Mouse (Mus musculus) MEL (cell line): ENCODE data around the gene Fam136a. TPM values are rescaled to one million over a fixed set of nuclear protein-coding genes. Genes with fewer than 3 reads are reported as not detected.
A peak's percentile ranks its signal among the peaks of the same experiment; 100 is the strongest.

Experiments
- DNase-seq: peaks from one replicate; pipeline ENCODE4 v3.0.0; 2011; ENCODE audit warnings: low read depth, low spot score
- H3K27ac ChIP-seq: 2 replicates; pipeline ENCODE4 v1.5.1; 2012; ENCODE audit warnings: low read depth, mild to moderate bottlenecking, control low read depth, low read length, moderate library complexity; ENCODE audit not compliant: control insufficient read depth
- H3K27me3 ChIP-seq, 2 experiments: fragments of 150-350 bp in 1 of 2; sonication (generic) in 1 of 2; 2 replicates each; pipeline ENCODE4 v1.6.1; 2012; ENCODE audit warnings: low read length in 2 of 2, mild to moderate bottlenecking in 2 of 2, improper control_type of control experiment in 1 of 2, moderate library complexity in 1 of 2; ENCODE audit not compliant: insufficient read depth in 2 of 2, control insufficient read depth in 1 of 2
- H3K36me3 ChIP-seq, 2 experiments: 2 replicates each; pipeline ENCODE4 v1.6.1; 2012 to 2014; ENCODE audit warnings: low read length in 2 of 2, improper control_type of control experiment in 1 of 2, inconsistent platforms in 1 of 2, mild to moderate bottlenecking in 1 of 2; ENCODE audit not compliant: insufficient read depth in 2 of 2, control insufficient read depth in 1 of 2
- H3K4me1 ChIP-seq, 2 experiments: fragments of 150-350 bp in 1 of 2; sonication (generic) in 1 of 2; 2 replicates each; pipeline ENCODE4 v1.6.1; 2012; ENCODE audit warnings: low read length in 2 of 2, improper control_type of control experiment in 1 of 2, mild to moderate bottlenecking in 1 of 2; ENCODE audit not compliant: insufficient read depth in 2 of 2, control insufficient read depth in 1 of 2
- H3K4me3 ChIP-seq, 2 experiments: fragments of 150-350 bp in 1 of 2; sonication (generic) in 1 of 2; 2 replicates each; pipeline ENCODE4 v1.5.1; 2012; ENCODE audit warnings: low read depth in 2 of 2, low read length in 2 of 2, mild to moderate bottlenecking in 2 of 2, moderate library complexity in 2 of 2, control low read depth in 1 of 2, improper control_type of control experiment in 1 of 2; ENCODE audit not compliant: control insufficient read depth in 1 of 2, insufficient read depth in 1 of 2
- H3K79me2 ChIP-seq: 2 replicates; pipeline ENCODE4 v1.6.1; 2012; ENCODE audit warnings: mild to moderate bottlenecking, low read length, moderate library complexity; ENCODE audit not compliant: control insufficient read depth, poor library complexity, insufficient read depth
- H3K9ac ChIP-seq: 2 replicates; pipeline ENCODE4 v1.6.1; 2012; ENCODE audit warnings: low read depth, mild to moderate bottlenecking, control low read depth, low read length, moderate library complexity; ENCODE audit not compliant: control insufficient read depth, poor library complexity, severe bottlenecking
- H3K9me3 ChIP-seq: fragments of 150-350 bp; sonication (generic); replicated peaks from 2 replicates; pipeline ENCODE4 v1.6.1; 2012; ENCODE audit warnings: mild to moderate bottlenecking, low read length, improper control_type of control experiment, moderate library complexity; ENCODE audit not compliant: insufficient read depth
- CTCF ChIP-seq, 3 experiments: IDR thresholded peaks in 2 of 3; conservative IDR thresholded peaks in 1 of 3; 2 replicates each; pipeline ENCODE4 v1.5.1; 2011 to 2012; ENCODE audit warnings: low read length in 3 of 3, low read depth in 2 of 3, mild to moderate bottlenecking in 2 of 3, improper control_type of control experiment in 1 of 3, inconsistent platforms in 1 of 3, mixed read lengths in 1 of 3, moderate library complexity in 1 of 3; ENCODE audit not compliant: control insufficient read depth in 1 of 3, insufficient read depth in 1 of 3, poor library complexity in 1 of 3, severe bottlenecking in 1 of 3
- E2F4 ChIP-seq: IDR thresholded peaks from 2 replicates; pipeline ENCODE4 v1.6.1; 2011; ENCODE audit warnings: low read depth, low read length, improper control_type of control experiment, borderline replicate concordance
- EP300 ChIP-seq, 2 experiments: IDR thresholded peaks; 2 replicates each; pipeline ENCODE4 v1.6.1; 2011; ENCODE audit warnings: improper control_type of control experiment in 2 of 2, low read length in 2 of 2, low read depth in 1 of 2, mild to moderate bottlenecking in 1 of 2
- ETS1 ChIP-seq: IDR thresholded peaks from 2 replicates; pipeline ENCODE4 v1.6.1; 2012; ENCODE audit warnings: low read depth, mild to moderate bottlenecking, inconsistent platforms, low read length, improper control_type of control experiment, moderate library complexity
- GABPA ChIP-seq: IDR thresholded peaks from 2 replicates; pipeline ENCODE4 v1.6.1; 2012; ENCODE audit warnings: low read depth, mild to moderate bottlenecking, inconsistent platforms, low read length, improper control_type of control experiment, moderate library complexity
- GATA1 ChIP-seq: IDR thresholded peaks from 2 replicates; pipeline ENCODE4 v1.6.1; 2011; ENCODE audit warnings: low read depth, low read length, improper control_type of control experiment
- JUND ChIP-seq: IDR thresholded peaks from 2 replicates; pipeline ENCODE4 v1.6.1; 2011; ENCODE audit warnings: low read depth, mild to moderate bottlenecking, improper control_type of control experiment, low read length
- MYB ChIP-seq: IDR thresholded peaks from 2 replicates; pipeline ENCODE4 v1.6.1; 2011; ENCODE audit warnings: mild to moderate bottlenecking, low read depth, low read length, improper control_type of control experiment
- MYC ChIP-seq: IDR thresholded peaks from 2 replicates; pipeline ENCODE4 v1.6.1; 2011; ENCODE audit warnings: low read depth, mild to moderate bottlenecking, low read length, improper control_type of control experiment, moderate library complexity
- NRF1 ChIP-seq: IDR thresholded peaks from 2 replicates; pipeline ENCODE4 v1.6.1; 2014; ENCODE audit warnings: low read depth, mild to moderate bottlenecking, inconsistent platforms, low read length, improper control_type of control experiment, moderate library complexity; ENCODE audit not compliant: poor library complexity, insufficient read depth, severe bottlenecking
- POLR2A ChIP-seq, 2 experiments: IDR thresholded peaks; 2 replicates each; pipeline ENCODE4 v1.6.1; 2011 to 2012; ENCODE audit warnings: low read length in 2 of 2, mild to moderate bottlenecking in 2 of 2, control low read depth in 1 of 2, improper control_type of control experiment in 1 of 2, low read depth in 1 of 2, moderate library complexity in 1 of 2; ENCODE audit not compliant: control insufficient read depth in 1 of 2, insufficient read depth in 1 of 2, poor library complexity in 1 of 2
- POLR2AphosphoS2 ChIP-seq: IDR thresholded peaks from 2 replicates; pipeline ENCODE4 v1.6.1; 2011; ENCODE audit warnings: low read length, improper control_type of control experiment
- RAD21 ChIP-seq: IDR thresholded peaks from 2 replicates; pipeline ENCODE4 v1.6.1; 2011; ENCODE audit warnings: mild to moderate bottlenecking, low read depth, low read length, improper control_type of control experiment
- SIN3A ChIP-seq: IDR thresholded peaks from 2 replicates; pipeline ENCODE4 v1.6.1; 2012; ENCODE audit warnings: low read length, improper control_type of control experiment, inconsistent platforms
- TAL1 ChIP-seq: IDR thresholded peaks from 2 replicates; pipeline ENCODE4 v1.6.1; 2012; ENCODE audit warnings: mild to moderate bottlenecking, inconsistent platforms, low read length, moderate library complexity, mixed read lengths
- UBTF ChIP-seq: IDR thresholded peaks from 2 replicates; pipeline ENCODE4 v1.6.1; 2012; ENCODE audit warnings: low read depth, mild to moderate bottlenecking, inconsistent platforms, low read length, improper control_type of control experiment, moderate library complexity, borderline replicate concordance; ENCODE audit not compliant: insufficient read depth
- USF1 ChIP-seq: IDR thresholded peaks from 2 replicates; pipeline ENCODE4 v1.6.1; 2014; ENCODE audit warnings: low read depth, mild to moderate bottlenecking, inconsistent platforms, low read length, improper control_type of control experiment, moderate library complexity
- USF2 ChIP-seq, 2 experiments: IDR thresholded peaks; 2 replicates each; pipeline ENCODE4 v1.6.1; 2011 to 2012; ENCODE audit warnings: improper control_type of control experiment in 2 of 2, low read length in 2 of 2, borderline replicate concordance in 1 of 2, inconsistent platforms in 1 of 2, low read depth in 1 of 2, mild to moderate bottlenecking in 1 of 2; ENCODE audit not compliant: insufficient read depth in 1 of 2
- ZC3H11A ChIP-seq: IDR thresholded peaks from 2 replicates; pipeline ENCODE4 v1.6.1; 2012; ENCODE audit warnings: low read depth, mild to moderate bottlenecking, inconsistent platforms, low read length, improper control_type of control experiment
- ZKSCAN1 ChIP-seq: IDR thresholded peaks from 2 replicates; pipeline ENCODE4 v1.6.1; 2012; ENCODE audit warnings: low read depth, mild to moderate bottlenecking, inconsistent platforms, low read length, improper control_type of control experiment, moderate library complexity
- ZMIZ1 ChIP-seq: IDR thresholded peaks from 2 replicates; pipeline ENCODE4 v1.6.1; 2012; ENCODE audit warnings: low read depth, mild to moderate bottlenecking, inconsistent platforms, low read length, improper control_type of control experiment, moderate library complexity
- ZNF384 ChIP-seq: IDR thresholded peaks from 2 replicates; pipeline ENCODE4 v1.6.1; 2012; ENCODE audit warnings: low read depth, mild to moderate bottlenecking, inconsistent platforms, low read length, improper control_type of control experiment
- polyA plus RNA-seq, 2 experiments: library from polyadenylated mRNA; stranded (reverse) in 1 of 2; unstranded in 1 of 2; fragments of >175 nt in 1 of 2; fragments of >200 nt in 1 of 2; gene quantifications; 2 replicates each; pipeline versions ENCODE4 v1.2.1 to v1.2.4; 2012; ENCODE audit warnings: low replicate concordance in 2 of 2, low read depth in 1 of 2; ENCODE audit not compliant: insufficient read length in 2 of 2, insufficient read depth in 1 of 2, missing spikeins in 1 of 2
- total RNA-seq: library from RNA; depleted of rRNA; stranded (reverse); fragments of 300-350 nt; gene quantifications from 2 replicates; pipeline ENCODE4 v1.2.3, GENCODE M21; 2012

The Fam136a gene
- total and polyA plus RNA-seq, 3 experiments: 53.0 to 89.2 TPM; not detected in 1

DNA sequence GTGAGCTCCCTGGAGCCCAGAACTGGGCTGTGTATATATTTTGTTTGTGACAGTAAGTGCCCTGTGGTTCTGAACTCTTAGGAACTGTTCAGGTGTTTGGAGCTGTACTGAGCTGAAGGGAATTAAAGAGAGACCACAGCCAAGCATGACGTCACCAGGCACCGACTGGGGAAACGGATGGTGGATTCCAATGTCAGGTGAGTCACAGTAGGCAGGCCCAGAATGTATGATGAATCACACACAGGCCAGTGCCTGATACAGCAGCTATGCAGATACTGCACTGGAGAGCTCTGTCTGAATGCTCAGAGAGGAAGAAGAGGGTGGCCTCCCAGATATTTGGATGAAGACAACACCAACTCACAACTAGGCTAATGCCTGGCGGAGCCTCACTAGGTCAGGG is 46.6 kb upstream of the Fam136a start:
- H3K36me3 ChIP-seq: no peaks in the 10 kb centered on the region
- no peaks in the 10 kb centered on the region for H3K79me2 ChIP-seq
- H3K27ac ChIP-seq: no peak overlapping the region
- H3K27me3 ChIP-seq: peaks cover 2 to 6% of the 10 kb centered on the region in 2 experiments
- TF ChIP-seq E2F4: no peak
- TF ChIP-seq USF2 (IDR thresholded peaks at IDR 0.05; ENCODE audit: borderline replicate concordance in 1 of 2, insufficient read depth in 1 of 2, low read depth in 1 of 2, low read length in 2 of 2): no peak
- no peak for TF ChIP-seq JUND
- TF ChIP-seq TAL1: no peak
- TF ChIP-seq GATA1: no peak
- TF ChIP-seq ZKSCAN1: no peak
- peak; percentile 12 for DNase-seq
- no peak overlapping the region for H3K4me3 ChIP-seq
- no peaks in the 10 kb centered on the region for H3K4me1 ChIP-seq
- no peaks in the 10 kb centered on the region for H3K9me3 ChIP-seq
- no peak overlapping the region for H3K9ac ChIP-seq

DNA sequence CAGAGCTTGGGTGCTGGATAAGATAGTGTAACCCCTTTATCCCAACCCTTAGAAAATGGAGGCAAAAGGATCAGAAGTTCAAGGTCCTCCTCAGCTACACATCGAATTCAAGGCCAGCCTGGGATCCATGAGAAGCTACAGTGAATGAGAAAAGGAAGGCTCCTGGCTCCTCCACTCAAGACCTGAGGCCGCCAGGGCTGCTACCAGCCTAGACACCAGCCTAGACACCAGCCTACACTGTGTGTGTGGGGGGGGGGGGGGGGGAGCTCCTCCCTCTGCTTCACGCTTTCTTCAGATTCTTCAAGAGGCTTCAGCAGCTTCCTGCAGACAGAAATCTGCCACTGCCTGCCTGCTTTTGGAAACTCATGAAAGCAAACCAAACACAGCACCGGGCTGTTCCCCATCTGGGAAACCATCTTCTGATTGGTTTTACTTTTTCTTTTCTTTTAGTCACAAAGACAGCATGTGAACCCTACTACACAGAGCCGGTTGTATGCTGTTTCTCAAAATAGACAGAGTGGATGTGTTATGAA is 43.3 kb upstream of the Fam136a start:
- no peaks in the 10 kb centered on the region for H3K9me3 ChIP-seq
- TF ChIP-seq NRF1 (no peak), SIN3A (no peak), POLR2AphosphoS2 (no peak), TAL1 (no peak), CTCF (IDR thresholded peaks at IDR 0.05 in 2 of 3, conservative IDR thresholded peaks at IDR 0.05 in 1 of 3; ENCODE audit: control insufficient read depth in 1 of 3, insufficient read depth in 1 of 3, low read depth in 2 of 3, low read length in 3 of 3, poor library complexity in 1 of 3, severe bottlenecking in 1 of 3) (no peak), USF1 (no peak), ZMIZ1 (no peak), ETS1 (no peak), GATA1 (no peak), MYC (no peak), MYB (no peak), GABPA (no peak), POLR2A (IDR thresholded peaks at IDR 0.05; ENCODE audit: control insufficient read depth in 1 of 2, insufficient read depth in 1 of 2, low read depth in 1 of 2, low read length in 2 of 2, poor library complexity in 1 of 2) (no peak), ZNF384 (no peak), JUND (no peak), UBTF (no peak), RAD21 (no peak), EP300 (IDR thresholded peaks at IDR 0.05; ENCODE audit: low read depth in 1 of 2, low read length in 2 of 2) (no peak), ZC3H11A (no peak)
- H3K27ac ChIP-seq: no peak overlapping the region
- H3K27me3 ChIP-seq: peaks cover 0 to 4% of the 10 kb centered on the region in 2 experiments; a peak in 3 of 4 replicates
- no peak for DNase-seq
- no peaks in the 10 kb centered on the region for H3K79me2 ChIP-seq
- no peaks in the 10 kb centered on the region for H3K36me3 ChIP-seq
- no peak overlapping the region for H3K4me3 ChIP-seq
- no peak overlapping the region for H3K9ac ChIP-seq
- H3K4me1 ChIP-seq: no peaks in the 10 kb centered on the region
